Mouse (Mus musculus) lung, embryonic 15.5 days (tissue): Measurements from ENCODE around the gene Slc9a3r1. TPM values are rescaled to one million over a fixed set of nuclear protein-coding genes. Genes with fewer than 3 reads are reported as not detected.

ENCODE experiments used
- ATAC-seq: fragments of 200-750 bp; cut with Nextera tagmentation; 2 replicates; pipeline ENCODE4 v1.8.0; 2017; ENCODE audit warnings: moderate number of reproducible peaks, borderline replicate concordance; ENCODE audit not compliant: low FRiP score, low TSS enrichment; ENCODE audit errors: extremely low read depth
- H3K27ac ChIP-seq: fragments of 300-500 bp; sonication (generic); 2 replicates; pipeline ENCODE4 v1.5.1; 2015; ENCODE audit warnings: moderate library complexity, mild to moderate bottlenecking, inconsistent platforms
- H3K27me3 ChIP-seq: fragments of 300-500 bp; sonication (generic); 2 replicates; pipeline ENCODE4 v1.6.1; 2015; ENCODE audit warnings: inconsistent platforms
- H3K36me3 ChIP-seq: fragments of 300-500 bp; sonication (generic); 2 replicates; pipeline ENCODE4 v1.6.1; 2015; ENCODE audit warnings: inconsistent platforms
- H3K4me1 ChIP-seq: fragments of 300-500 bp; sonication (generic); 2 replicates; pipeline ENCODE4 v1.6.1; 2015; ENCODE audit warnings: inconsistent platforms
- H3K4me2 ChIP-seq: fragments of 300-500 bp; sonication (generic); 2 replicates; pipeline ENCODE4 v1.6.1; 2015; ENCODE audit warnings: inconsistent platforms, mild to moderate bottlenecking, moderate library complexity
- H3K4me3 ChIP-seq: fragments of 300-500 bp; sonication (generic); 2 replicates; pipeline ENCODE4 v1.5.1; 2015; ENCODE audit warnings: mild to moderate bottlenecking, inconsistent platforms
- H3K9ac ChIP-seq: fragments of 300-500 bp; sonication (generic); 2 replicates; pipeline ENCODE4 v1.6.1; 2015; ENCODE audit warnings: inconsistent platforms
- H3K9me3 ChIP-seq: fragments of 300-500 bp; sonication (generic); 2 replicates; pipeline ENCODE4 v1.6.1; 2016; ENCODE audit warnings: inconsistent platforms
- WGBS: fragments of 180-500 bp; shearing (Covaris S2); methylation state at CpG from one replicate; pipeline ENCODE4 v1.1.7; 2015; 5-methylcytosine and 5-hydroxymethylcytosine counted together
- polyA plus RNA-seq: library from polyadenylated mRNA; unstranded; fragments of >200 nt; fragmentation: Nextera tagmentation; extraction: Ambion mirVana; gene quantifications from 2 replicates; pipeline ENCODE4 v1.2.1, GENCODE M21; 2015

Gene Slc9a3r1
- polyA plus RNA-seq, 1 experiment from 2014 or later, result 58.2 TPM

GRCm38 (mm10) chr11:115164976-115165374 is 1.8 kb downstream of the Slc9a3r1 start:
- peak overlapping the region; percentile 54 for H3K27ac ChIP-seq
- no peaks in the 10 kb centered on the region for H3K36me3 ChIP-seq
- H3K9ac ChIP-seq, result peak overlapping the region; percentile 20
- H3K4me1 ChIP-seq, result peaks cover 43% of the 10 kb centered on the region
- peaks cover 25% of the 10 kb centered on the region; the same call in 1 of the 2 replicates for H3K27me3 ChIP-seq
- WGBS, result 5% methylated on average over 9 of the region's 9 CpGs
- H3K4me3 ChIP-seq, result peak overlapping the region; percentile 66
- no peaks in the 10 kb centered on the region for H3K9me3 ChIP-seq
- peak overlapping the region; percentile 83 for H3K4me2 ChIP-seq
- no peak for ATAC-seq

DNA sequence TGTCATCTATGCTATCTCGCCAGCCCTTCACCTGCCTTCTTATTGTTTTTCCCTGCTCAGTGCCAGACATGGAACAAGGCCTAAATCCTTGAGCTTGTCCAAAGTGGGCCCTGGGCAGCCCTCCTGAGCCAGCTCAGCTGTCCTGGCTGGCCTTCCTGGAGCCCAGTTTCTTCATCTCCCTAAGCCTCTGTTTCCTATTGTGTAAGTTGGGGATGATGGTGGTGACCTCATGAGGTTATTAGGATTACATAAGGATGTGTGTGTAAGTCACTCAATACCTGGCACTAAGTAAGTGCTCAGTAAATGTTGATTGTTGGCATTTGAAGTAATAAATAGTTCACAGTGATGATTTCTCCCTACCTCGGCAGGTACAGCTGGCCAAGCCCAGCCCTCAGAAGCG is 3.6 kb downstream of the Slc9a3r1 start:
- Histone ChIP-seq H3K9me3 (no peaks in the 10 kb centered on the region), H3K4me2 (no peak overlapping the region), H3K4me3 (no peak overlapping the region), H3K4me1 (peaks cover 43% of the 10 kb centered on the region), H3K9ac (no peak overlapping the region), H3K27me3 (peaks cover 21% of the 10 kb centered on the region; the same call in 1 of the 2 replicates), H3K27ac (no peak overlapping the region), H3K36me3 (no peaks in the 10 kb centered on the region)
- no peak for ATAC-seq
- 74% methylated on average over 3 of the region's 3 CpGs for WGBS

DNA sequence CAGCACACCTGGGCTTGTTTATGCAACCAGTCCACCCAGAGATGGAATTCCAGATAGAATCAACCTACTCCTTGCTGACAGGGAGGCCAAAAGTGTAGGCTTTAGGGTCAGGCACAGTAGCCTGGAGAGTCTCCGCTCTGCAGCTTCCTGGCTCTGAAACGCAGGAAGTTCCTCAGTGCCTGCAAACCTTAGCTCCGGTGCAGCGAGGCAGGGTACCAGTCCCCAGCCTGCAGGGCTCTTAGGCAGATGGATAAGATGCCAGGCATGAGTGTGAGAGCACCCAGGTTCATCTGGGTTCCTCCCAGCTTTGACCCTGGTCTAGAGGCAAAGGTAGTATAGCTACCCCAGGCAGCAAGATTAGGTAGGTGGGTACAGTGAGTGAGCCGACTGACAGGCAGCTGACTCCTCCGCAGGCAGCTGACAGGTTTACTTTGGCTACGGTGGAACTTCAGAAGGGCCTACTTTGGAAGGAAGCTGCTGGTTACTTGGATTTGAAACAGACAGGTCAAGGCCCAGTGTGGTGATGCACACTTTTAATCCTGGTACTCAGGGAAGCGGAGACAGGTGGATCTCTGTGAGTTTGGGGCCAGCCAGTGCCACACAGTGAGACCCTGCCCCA is 4.6 kb downstream of the Slc9a3r1 start:
- H3K27me3 ChIP-seq, result peaks cover 21% of the 10 kb centered on the region; the same call in 1 of the 2 replicates
- no peak overlapping the region for H3K4me3 ChIP-seq
- 73% methylated on average over 8 of the region's 8 CpGs for WGBS
- H3K4me2 ChIP-seq, result no peak overlapping the region
- H3K4me1 ChIP-seq, result peaks cover 43% of the 10 kb centered on the region
- no peaks in the 10 kb centered on the region for H3K9me3 ChIP-seq
- no peak overlapping the region for H3K9ac ChIP-seq
- no peaks in the 10 kb centered on the region for H3K36me3 ChIP-seq
- no peak for ATAC-seq
- no peak overlapping the region for H3K27ac ChIP-seq

DNA sequence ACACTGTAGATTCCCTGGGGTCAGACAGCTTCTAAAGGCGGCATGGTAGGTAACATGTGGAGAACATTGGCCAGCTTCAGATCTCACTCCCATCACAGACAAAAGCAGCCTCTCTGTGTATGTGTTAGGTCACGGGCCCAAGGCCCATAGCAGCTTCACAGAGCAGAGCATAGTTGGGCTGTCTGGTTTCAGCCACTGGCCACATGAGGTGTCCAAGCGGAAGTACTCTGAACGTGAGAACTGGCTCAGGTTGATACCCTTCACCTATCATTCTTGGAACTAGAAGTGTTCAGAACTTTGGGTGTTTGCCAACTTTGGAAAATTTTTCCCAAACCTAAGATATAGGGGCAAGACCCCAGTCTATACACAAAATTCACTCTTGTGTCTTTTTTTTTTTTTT is 6.3 kb downstream of the Slc9a3r1 start:
- Histone ChIP-seq H3K4me3 (no peak overlapping the region), H3K27ac (no peak overlapping the region), H3K4me1 (peaks cover 46% of the 10 kb centered on the region), H3K27me3 (peaks cover 11% of the 10 kb centered on the region; the same call in 1 of the 2 replicates), H3K9me3 (no peaks in the 10 kb centered on the region), H3K4me2 (no peak overlapping the region), H3K9ac (no peak overlapping the region), H3K36me3 (no peaks in the 10 kb centered on the region)
- no peak for ATAC-seq
- WGBS, result 84% methylated on average over 4 of the region's 4 CpGs

DNA sequence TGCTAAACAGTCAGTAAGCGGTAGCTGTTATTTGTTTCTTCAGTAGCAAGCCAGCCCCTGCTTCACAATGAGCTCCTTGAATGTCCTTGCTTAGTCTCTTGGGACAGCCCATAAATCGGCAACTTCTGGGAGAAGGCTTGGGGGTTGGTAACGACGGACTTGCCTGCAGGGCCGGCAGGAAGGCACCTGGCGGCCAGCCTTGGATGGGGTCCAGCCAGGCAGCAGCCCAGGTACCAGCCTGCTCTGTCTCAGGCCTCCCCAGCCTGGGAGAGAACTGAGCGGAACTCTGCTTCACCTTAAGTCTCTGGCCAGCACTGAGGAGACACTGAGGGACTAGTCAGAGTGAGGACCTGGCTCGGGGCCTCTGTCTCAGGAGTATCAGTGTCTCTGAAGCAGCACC is 8.0 kb downstream of the Slc9a3r1 start:
- Histone ChIP-seq H3K27me3 (no peaks in the 10 kb centered on the region), H3K9ac (no peak overlapping the region), H3K4me3 (no peak overlapping the region), H3K4me1 (peaks cover 48% of the 10 kb centered on the region), H3K9me3 (no peaks in the 10 kb centered on the region), H3K27ac (0 out of 2 replicates have a peak overlapping the region, but pooled peaks have one; percentile 4), H3K36me3 (no peaks in the 10 kb centered on the region), H3K4me2 (no peak overlapping the region)
- ATAC-seq, result no peak
- WGBS, result 43% methylated on average over 8 of the region's 8 CpGs

- Histone ChIP-seq H3K4me1 (peaks cover 62% of the 10 kb centered on the region), H3K9ac (no peak overlapping the region), H3K9me3 (no peaks in the 10 kb centered on the region), H3K4me2 (0 out of 2 replicates have a peak overlapping the region, but pooled peaks have one; percentile 33), H3K36me3 (no peaks in the 10 kb centered on the region), H3K27ac (peak overlapping the region; percentile 87; the same call in 1 of the 2 replicates), H3K27me3 (no peaks in the 10 kb centered on the region), H3K4me3 (no peak overlapping the region)
- WGBS, result 33% methylated on average over 4 of the region's 4 CpGs
- peak; percentile 39; the same call in 1 of the 2 replicates for ATAC-seq
Measured at GRCm38 (mm10) chr11:115172825-115173287, 9.7 kb downstream of the Slc9a3r1 start.

GRCm38 (mm10) chr11:115173549-115174339 is 10.6 kb downstream of the Slc9a3r1 start:
- no peaks in the 10 kb centered on the region for H3K9me3 ChIP-seq
- H3K27me3 ChIP-seq, result no peaks in the 10 kb centered on the region
- H3K4me2 ChIP-seq, result peak overlapping the region; percentile 33; the same call in 1 of the 2 replicates
- ATAC-seq, result peak; percentile 44
- peaks cover 65% of the 10 kb centered on the region for H3K4me1 ChIP-seq
- H3K36me3 ChIP-seq, result no peaks in the 10 kb centered on the region
- no peak overlapping the region for H3K9ac ChIP-seq
- WGBS, result 19% methylated on average over 16 of the region's 16 CpGs
- H3K4me3 ChIP-seq, result no peak overlapping the region; the same call in 1 of the 2 replicates
- peak overlapping the region; percentile 87 for H3K27ac ChIP-seq

- Histone ChIP-seq H3K27me3 (no peaks in the 10 kb centered on the region), H3K9me3 (no peaks in the 10 kb centered on the region), H3K4me2 (no peak overlapping the region), H3K4me1 (peaks cover 59% of the 10 kb centered on the region), H3K27ac (no peak overlapping the region), H3K36me3 (no peaks in the 10 kb centered on the region), H3K9ac (no peak overlapping the region), H3K4me3 (no peak overlapping the region)
- WGBS, result 62% methylated on average over 24 of the region's 24 CpGs
- ATAC-seq, result no peak
Measured at GRCm38 (mm10) chr11:115176399-115177190, 13.5 kb downstream of the Slc9a3r1 start.

DNA sequence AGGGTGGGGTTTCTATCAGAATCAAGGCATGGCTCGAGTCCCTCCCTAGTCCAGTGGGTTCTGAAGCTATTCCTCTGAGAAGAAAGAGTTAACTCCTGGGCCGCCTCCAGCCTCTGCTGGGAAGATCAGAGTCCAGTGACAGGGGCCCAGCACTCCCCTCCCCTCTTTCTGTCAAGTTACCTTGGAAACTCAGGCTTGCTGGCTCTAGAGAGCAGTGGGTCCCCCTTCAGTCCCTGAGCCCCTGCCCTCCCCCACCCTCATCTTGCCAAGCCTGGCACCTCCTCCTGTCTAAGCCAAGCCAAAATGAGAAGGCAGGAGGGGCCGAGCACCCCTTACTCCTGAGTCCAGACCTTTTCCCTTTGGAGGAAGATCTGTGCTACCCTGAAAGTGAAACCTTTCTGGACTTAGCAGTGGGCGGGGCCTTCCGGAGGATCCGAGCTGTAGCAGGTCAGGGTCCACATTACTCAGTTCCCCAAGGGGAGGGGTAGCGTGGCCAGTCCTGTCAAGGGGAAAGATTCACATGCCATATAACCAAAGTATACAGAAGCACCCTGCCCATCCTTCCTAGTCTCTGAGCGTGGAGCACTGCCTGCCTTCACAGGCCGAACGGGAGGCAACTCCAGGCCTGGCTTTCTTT is 14.5 kb downstream of the Slc9a3r1 start:
- peaks cover 48% of the 10 kb centered on the region for H3K4me1 ChIP-seq
- no peak overlapping the region; the same call in 1 of the 2 replicates for H3K27ac ChIP-seq
- no peaks in the 10 kb centered on the region for H3K9me3 ChIP-seq
- H3K4me3 ChIP-seq, result no peak overlapping the region
- ATAC-seq, result no peak
- peak overlapping the region; percentile 28 for H3K4me2 ChIP-seq
- H3K36me3 ChIP-seq, result no peaks in the 10 kb centered on the region
- WGBS, result 19% methylated on average over 10 of the region's 10 CpGs
- 0 out of 2 replicates have a peak overlapping the region, but pooled peaks have one; percentile 7 for H3K9ac ChIP-seq
- H3K27me3 ChIP-seq, result no peaks in the 10 kb centered on the region

DNA sequence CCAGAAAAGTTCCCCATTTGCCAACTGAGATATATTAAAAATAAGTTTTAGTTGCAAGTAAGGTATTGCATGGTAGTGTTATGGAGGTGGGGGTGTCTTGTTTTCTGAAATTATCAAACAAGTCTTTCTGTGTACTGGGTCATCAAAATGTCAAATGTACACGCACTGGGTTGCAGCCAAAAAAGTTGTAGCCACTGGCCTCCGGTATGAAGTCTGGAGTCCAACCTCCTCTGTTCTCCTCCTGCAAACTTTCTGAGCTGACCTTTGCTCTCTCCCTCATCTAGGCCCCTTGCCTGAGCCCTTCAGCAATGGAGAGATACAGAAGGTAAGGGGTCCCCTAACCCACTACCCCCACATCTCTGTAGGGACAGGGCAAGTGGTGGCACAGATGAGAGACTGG is 15.6 kb downstream of the Slc9a3r1 start:
- 63% methylated on average over 2 of the region's 2 CpGs for WGBS
- H3K4me3 ChIP-seq, result no peak overlapping the region
- no peak overlapping the region for H3K4me2 ChIP-seq
- H3K4me1 ChIP-seq, result peaks cover 37% of the 10 kb centered on the region
- no peaks in the 10 kb centered on the region for H3K27me3 ChIP-seq
- no peak for ATAC-seq
- no peaks in the 10 kb centered on the region for H3K9me3 ChIP-seq
- H3K27ac ChIP-seq, result no peak overlapping the region
- no peak overlapping the region for H3K9ac ChIP-seq
- H3K36me3 ChIP-seq, result no peaks in the 10 kb centered on the region

DNA sequence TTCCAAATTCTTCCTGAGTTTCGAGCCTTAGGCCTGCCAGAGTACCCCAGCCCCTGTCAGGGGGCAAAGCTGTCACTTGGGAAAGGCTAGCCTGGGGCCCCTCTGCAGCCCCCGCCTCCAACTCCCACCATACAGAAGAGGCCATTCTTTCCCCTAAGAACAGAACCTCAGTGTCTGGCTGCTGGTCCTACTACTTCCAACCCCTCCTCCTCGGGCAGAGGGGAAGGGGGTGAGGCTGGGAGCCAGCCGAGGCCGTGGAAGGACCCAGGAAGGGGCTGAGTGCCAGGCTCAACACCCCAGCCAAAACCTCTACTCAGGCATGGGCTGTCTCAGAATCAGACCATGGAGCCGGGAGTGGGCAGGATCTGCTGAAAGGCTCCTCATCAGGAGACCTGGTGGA is 16.1 kb downstream of the Slc9a3r1 start:
- Histone ChIP-seq H3K27me3 (no peaks in the 10 kb centered on the region), H3K4me3 (no peak overlapping the region), H3K36me3 (no peaks in the 10 kb centered on the region), H3K4me1 (peaks cover 34% of the 10 kb centered on the region), H3K9ac (no peak overlapping the region), H3K4me2 (no peak overlapping the region), H3K9me3 (no peaks in the 10 kb centered on the region), H3K27ac (no peak overlapping the region)
- 59% methylated on average over 6 of the region's 6 CpGs for WGBS
- ATAC-seq, result no peak
